Mouse (Mus musculus) midbrain, postnatal 0 days (tissue): ENCODE measurements around the gene Myo7a. TPM values are rescaled to one million over a fixed set of nuclear protein-coding genes. Genes with fewer than 3 reads are reported as not detected.

ENCODE experiments used
- ATAC-seq: fragments of 200-750 bp; cut with Nextera tagmentation; 2 replicates; pipeline ENCODE4 v1.8.0; 2017; ENCODE audit warnings: moderate number of reproducible peaks, mild to moderate bottlenecking, moderate TSS enrichment, moderate library complexity; ENCODE audit not compliant: low FRiP score
- DNase-seq: peaks from one replicate; pipeline ENCODE4 v3.0.0-alpha.2; 2015; ENCODE audit warnings: low spot score
- H3K27ac ChIP-seq: fragments of 300-500 bp; sonication (generic); 2 replicates; pipeline ENCODE4 v1.5.1; 2014; ENCODE audit warnings: low read depth, mild to moderate bottlenecking, low read length, mixed read lengths
- H3K27me3 ChIP-seq: fragments of 300-500 bp; sonication (generic); 2 replicates; pipeline ENCODE4 v1.6.1; 2014; ENCODE audit warnings: low read length, control low read depth, mixed read lengths; ENCODE audit not compliant: insufficient read depth
- H3K36me3 ChIP-seq: fragments of 300-500 bp; sonication (generic); 2 replicates; pipeline ENCODE4 v1.6.1; 2014; ENCODE audit warnings: low read length, control low read depth, mixed read lengths; ENCODE audit not compliant: insufficient read depth
- H3K4me1 ChIP-seq: fragments of 300-500 bp; sonication (generic); 2 replicates; pipeline ENCODE4 v1.6.1; 2014; ENCODE audit warnings: mild to moderate bottlenecking, control low read depth, antibody characterized with exemption, low read length, mixed read lengths; ENCODE audit not compliant: insufficient read depth
- H3K4me2 ChIP-seq: fragments of 300-500 bp; sonication (generic); 2 replicates; pipeline ENCODE4 v1.6.1; 2014; ENCODE audit warnings: low read depth, mild to moderate bottlenecking, low read length, mixed read lengths; ENCODE audit not compliant: poor library complexity, severe bottlenecking
- H3K4me3 ChIP-seq: fragments of 300-500 bp; sonication (generic); 2 replicates; pipeline ENCODE4 v1.5.1; 2014; ENCODE audit warnings: low read depth, mild to moderate bottlenecking, low read length, moderate library complexity
- H3K9ac ChIP-seq: fragments of 300-500 bp; sonication (generic); replicated peaks from 2 replicates; pipeline ENCODE4 v1.6.1; 2014; ENCODE audit warnings: mild to moderate bottlenecking, low read length, moderate library complexity, mixed read lengths; ENCODE audit not compliant: poor library complexity, severe bottlenecking
- H3K9me3 ChIP-seq: fragments of 300-500 bp; sonication (generic); 2 replicates; pipeline ENCODE4 v1.6.1; 2016; ENCODE audit warnings: low read length, control low read depth
- CTCF ChIP-seq: IDR thresholded peaks from 2 replicates; pipeline ENCODE4 v1.5.1; 2016; ENCODE audit warnings: antibody characterized with exemption, mild to moderate bottlenecking
- WGBS: fragments of 180-500 bp; shearing (Covaris S2); extraction: QIAGEN DNeasy Blood & Tissue Kit; methylation state at CpG from one replicate; pipeline ENCODE4 v1.1.7; 2014; 5-methylcytosine and 5-hydroxymethylcytosine counted together
- polyA plus RNA-seq: library from polyadenylated mRNA; unstranded; fragments of >200 nt; fragmentation: Nextera tagmentation; extraction: Ambion mirVana; gene quantifications from 2 replicates; pipeline ENCODE4 v1.2.1, GENCODE M21; 2015
- total RNA-seq: library from RNA; depleted of rRNA; stranded (reverse); fragments of >200 nt; gene quantifications from 2 replicates; pipeline ENCODE4 v1.2.3, GENCODE M21; 2014

The Myo7a gene
- total and polyA plus RNA-seq, 2 experiments from 2014 or later, result 14.6 to 74.3 TPM

DNA sequence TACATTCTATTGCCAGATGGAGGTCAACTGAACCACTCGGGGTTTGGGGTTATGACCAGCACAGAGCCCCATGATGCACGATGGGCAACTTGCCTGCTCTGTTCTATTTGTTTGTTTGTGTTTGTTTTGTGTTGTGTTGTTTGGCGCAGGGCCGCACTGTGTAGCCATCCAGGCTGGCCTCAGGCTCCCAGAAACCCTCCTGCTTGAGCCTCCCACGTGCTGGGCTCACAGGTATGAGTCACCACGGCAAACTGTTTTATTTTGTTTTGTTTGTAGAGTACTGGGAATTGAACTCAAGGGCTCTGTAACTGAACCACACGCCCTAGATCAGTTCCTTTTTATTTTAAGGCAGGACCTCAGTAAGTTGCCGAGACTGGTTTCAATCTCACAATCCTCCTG is 27.1 kb upstream of the Myo7a start:
- peaks cover 6% of the 10 kb centered on the region; the same call in 1 of the 2 replicates for H3K36me3 ChIP-seq
- no peak overlapping the region for H3K9ac ChIP-seq
- no peaks in the 10 kb centered on the region for H3K9me3 ChIP-seq
- no peak overlapping the region for H3K4me2 ChIP-seq
- ATAC-seq (no peak), DNase-seq (no peak)
- no peaks in the 10 kb centered on the region for H3K4me1 ChIP-seq
- no peak overlapping the region for H3K27ac ChIP-seq
- TF ChIP-seq CTCF, result no peak
- WGBS, result 84% methylated on average over 8 of the region's 8 CpGs
- no peaks in the 10 kb centered on the region for H3K27me3 ChIP-seq
- no peak overlapping the region for H3K4me3 ChIP-seq

DNA sequence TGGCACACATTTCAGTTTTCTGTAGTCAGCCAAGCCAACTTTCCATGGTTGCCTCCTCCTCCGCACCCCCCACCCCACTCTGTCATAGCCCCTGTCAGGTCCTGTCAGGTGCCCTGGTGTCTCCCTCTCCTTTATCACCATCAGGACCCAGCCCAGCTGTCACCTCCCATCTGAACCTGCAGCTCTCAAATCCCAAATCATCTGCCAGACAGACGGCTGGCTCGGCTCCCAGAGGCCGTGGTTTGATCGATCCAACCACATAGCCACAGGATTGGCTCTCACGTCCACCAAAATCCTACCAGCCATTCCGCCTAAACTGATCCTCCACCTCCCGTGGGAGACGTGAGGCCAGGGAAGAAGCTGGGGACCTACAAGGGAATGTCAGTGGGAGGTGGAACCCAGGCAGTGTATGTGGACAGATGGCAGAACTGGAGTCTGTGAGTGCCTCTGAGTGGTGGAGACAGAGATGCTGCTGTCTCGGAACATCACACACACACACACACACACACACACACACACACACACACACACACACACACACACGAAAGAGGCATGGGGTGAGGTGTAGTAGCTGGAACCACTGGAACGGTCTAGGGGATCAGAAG is 26.6 kb upstream of the Myo7a start:
- no peak overlapping the region for H3K4me2 ChIP-seq
- H3K4me3 ChIP-seq, result no peak overlapping the region
- 79% methylated on average over 11 of the region's 12 CpGs for WGBS
- ATAC-seq (no peak), DNase-seq (no peak)
- H3K36me3 ChIP-seq, result peaks cover 6% of the 10 kb centered on the region; the same call in 1 of the 2 replicates
- no peak for TF ChIP-seq CTCF
- H3K4me1 ChIP-seq, result no peaks in the 10 kb centered on the region
- H3K27ac ChIP-seq, result no peak overlapping the region
- no peak overlapping the region for H3K9ac ChIP-seq
- H3K27me3 ChIP-seq, result no peaks in the 10 kb centered on the region
- no peaks in the 10 kb centered on the region for H3K9me3 ChIP-seq

DNA sequence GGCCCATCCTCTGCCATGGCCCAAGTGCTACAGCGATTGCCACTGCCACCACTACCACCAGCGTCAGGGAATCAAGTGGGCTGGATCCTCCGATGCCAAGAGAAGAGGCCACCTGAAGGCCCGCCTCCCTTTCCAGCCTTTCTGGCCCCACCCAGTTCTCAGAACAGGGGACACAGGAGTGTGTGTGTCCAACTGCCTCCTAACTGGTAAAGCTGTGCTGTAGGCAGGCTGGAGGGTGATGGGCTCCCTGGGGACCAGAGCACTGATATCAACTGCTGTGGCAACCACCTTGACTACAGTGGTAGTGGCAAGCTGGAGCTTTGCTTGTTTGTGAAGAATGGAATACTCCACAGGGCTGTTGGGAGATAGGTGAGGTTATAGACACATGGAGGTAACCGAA is 26.1 kb upstream of the Myo7a start, which contains the start of gene Omp:
Gene Omp, minus strand, starts transcription at position 101 of the 400 bp plus-strand sequence.
- Histone ChIP-seq H3K9ac (0 out of 2 replicates have a peak within 1 kb of the TSS, but pooled peaks have one; percentile 8), H3K4me3 (no peak within 1 kb of the TSS), H3K9me3 (no peaks in the 10 kb centered on the region), H3K4me1 (no peaks in the 10 kb centered on the region), H3K4me2 (no peak within 1 kb of the TSS), H3K36me3 (peaks cover 6% of the 10 kb centered on the region; the same call in 1 of the 2 replicates), H3K27me3 (no peaks in the 10 kb centered on the region), H3K27ac (no peak within 1 kb of the TSS)
- 91% methylated on average over 5 of the region's 5 CpGs for WGBS
- no peak for TF ChIP-seq CTCF
- ATAC-seq, result no peak
- DNase-seq, result no peak

DNA sequence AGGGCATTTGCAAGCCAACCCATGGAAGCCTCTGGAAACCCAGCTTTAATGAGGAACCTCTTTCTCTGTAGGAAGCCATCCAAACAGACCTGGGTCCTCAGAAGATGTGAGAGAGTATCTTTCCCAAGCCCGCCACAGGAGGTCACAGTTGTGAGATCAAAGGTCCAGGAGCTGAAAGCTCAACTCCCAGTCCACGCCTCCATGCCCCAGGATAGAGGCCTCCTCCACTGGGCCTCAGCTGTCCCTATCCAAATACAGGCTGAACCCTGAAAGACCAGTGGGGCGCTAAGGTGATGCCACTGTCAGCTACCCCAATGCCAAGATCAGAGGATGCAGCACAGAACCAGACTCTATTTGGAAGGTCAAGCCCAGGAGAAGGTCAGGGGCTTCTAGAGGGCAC is 23.3 kb upstream of the Myo7a start:
- ATAC-seq (no peak), DNase-seq (no peak)
- H3K36me3 ChIP-seq, result peaks cover 6% of the 10 kb centered on the region; the same call in 1 of the 2 replicates
- H3K27ac ChIP-seq, result no peak overlapping the region
- no peaks in the 10 kb centered on the region for H3K9me3 ChIP-seq
- no peak overlapping the region for H3K4me3 ChIP-seq
- no peaks in the 10 kb centered on the region for H3K27me3 ChIP-seq
- no peak overlapping the region for H3K9ac ChIP-seq
- no peaks in the 10 kb centered on the region for H3K4me1 ChIP-seq
- TF ChIP-seq CTCF, result no peak
- 62% methylated on average over 3 of the region's 3 CpGs for whole genome bisulfite sequencing
- H3K4me2 ChIP-seq, result no peak overlapping the region

DNA sequence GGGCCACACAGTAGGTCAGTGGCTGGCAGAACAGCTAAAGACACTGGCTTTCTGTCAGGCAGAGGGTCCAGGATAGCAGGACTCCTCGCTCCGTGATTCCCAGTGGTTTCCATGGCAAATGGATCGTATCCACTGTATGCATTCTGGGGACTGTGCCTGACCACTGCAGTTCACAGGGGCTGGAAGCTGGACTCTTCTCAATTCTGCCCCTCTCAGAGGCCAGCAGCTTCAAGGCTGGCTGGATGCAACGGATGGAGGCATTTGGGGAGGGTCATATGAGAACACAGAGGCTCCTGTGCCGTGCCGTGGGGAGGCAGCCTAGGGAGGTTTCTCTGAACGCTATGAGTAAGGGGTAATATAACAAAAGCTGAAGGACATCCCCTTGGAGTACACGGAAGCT is 22.9 kb upstream of the Myo7a start:
- H3K9me3 ChIP-seq, result no peaks in the 10 kb centered on the region
- ATAC-seq (no peak), DNase-seq (peak; percentile 55)
- no peaks in the 10 kb centered on the region for H3K4me1 ChIP-seq
- H3K36me3 ChIP-seq, result peaks cover 6% of the 10 kb centered on the region; the same call in 1 of the 2 replicates
- 31% methylated on average over 8 of the region's 8 CpGs for WGBS
- no peak overlapping the region for H3K27ac ChIP-seq
- no peak overlapping the region for H3K4me3 ChIP-seq
- TF ChIP-seq CTCF, result no peak
- H3K27me3 ChIP-seq, result no peaks in the 10 kb centered on the region
- no peak overlapping the region for H3K4me2 ChIP-seq
- H3K9ac ChIP-seq, result no peak overlapping the region

DNA sequence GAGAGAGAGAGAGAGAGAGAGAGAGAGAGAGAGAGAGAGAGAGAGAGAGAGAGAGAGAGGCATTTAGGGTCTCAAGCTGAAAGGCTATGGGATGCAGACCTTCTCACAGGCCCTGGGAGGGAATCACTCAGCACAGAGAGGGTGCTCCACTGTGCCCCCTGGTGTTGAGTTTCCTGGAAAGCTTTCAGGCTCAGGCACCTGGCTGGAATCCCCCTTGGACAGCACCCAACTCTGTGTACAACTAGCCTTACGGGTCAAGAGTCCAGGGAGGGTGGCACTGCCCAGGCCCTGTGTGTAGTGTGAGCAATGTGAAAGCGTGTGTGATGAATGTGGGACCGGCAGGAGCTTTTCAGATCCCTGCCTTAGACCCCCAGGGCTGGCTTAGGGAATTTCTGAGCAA is 21.9 kb upstream of the Myo7a start:
- H3K27me3 ChIP-seq, result no peaks in the 10 kb centered on the region
- no peak overlapping the region for H3K4me3 ChIP-seq
- WGBS, result 55% methylated on average over 3 of the region's 3 CpGs
- H3K27ac ChIP-seq, result no peak overlapping the region
- peak; percentile 51 for TF ChIP-seq CTCF
- H3K36me3 ChIP-seq, result peaks cover 6% of the 10 kb centered on the region; the same call in 1 of the 2 replicates
- no peak for DNase-seq
- H3K9me3 ChIP-seq, result no peaks in the 10 kb centered on the region
- H3K4me2 ChIP-seq, result no peak overlapping the region
- no peak overlapping the region for H3K9ac ChIP-seq
- ATAC-seq, result no peak
- H3K4me1 ChIP-seq, result no peaks in the 10 kb centered on the region
